Mouse (Mus musculus): ENCODE data around the gene Hist2h3c1.

DNA sequence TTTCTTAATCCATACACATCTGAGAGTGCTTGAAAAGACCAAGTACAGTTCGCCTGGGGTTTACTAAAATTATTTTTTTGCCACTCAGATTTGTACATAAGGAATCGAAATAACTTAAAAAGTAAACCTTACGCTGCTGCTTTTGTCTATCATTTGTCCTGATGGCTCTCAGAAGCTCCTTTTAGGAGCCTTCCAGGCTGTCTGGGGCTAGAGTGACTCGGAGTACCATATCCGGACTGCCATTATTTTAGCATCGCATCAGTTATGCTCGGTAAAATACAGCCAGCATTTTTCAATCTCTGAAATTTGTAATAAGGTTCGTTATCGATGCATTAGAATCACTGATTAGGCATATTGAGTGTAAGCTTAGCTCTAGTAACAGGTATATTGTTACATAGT is 5.7 kb upstream of the Hist2h3c1 start:
- TF ChIP-seq EP300 (IDR thresholded peaks at IDR 0.05; ENCODE audit: insufficient read depth, low read depth, low read length) (no peak), CTCF (IDR thresholded peaks at IDR 0.05) (no peak)
